Mouse (Mus musculus) intestine, embryonic 14.5 days (tissue): ENCODE data around the gene Kcnip1. TPM values are rescaled to one million over a fixed set of nuclear protein-coding genes. Genes with fewer than 3 reads are reported as not detected.

Experiments
- ATAC-seq: fragments of 200-750 bp; cut with Nextera tagmentation; replicated peaks from 2 replicates; pipeline ENCODE4 v1.8.0; 2017; ENCODE audit warnings: low read depth, moderate number of reproducible peaks, moderate TSS enrichment, moderate library complexity; ENCODE audit not compliant: low FRiP score, low TSS enrichment
- DNase-seq: peaks from one replicate; pipeline ENCODE4 v3.0.0-alpha.2; 2018; ENCODE audit warnings: low spot score
- H3K27ac ChIP-seq: fragments of 300-500 bp; sonication (generic); 2 replicates; pipeline ENCODE4 v1.5.1; 2014; ENCODE audit warnings: low read depth, mild to moderate bottlenecking, control low read depth
- H3K27me3 ChIP-seq: fragments of 300-500 bp; sonication (generic); replicated peaks from 2 replicates; pipeline ENCODE4 v1.6.1; 2014; ENCODE audit warnings: low read length, control low read depth; ENCODE audit not compliant: control insufficient read depth, insufficient read depth
- H3K36me3 ChIP-seq: fragments of 300-500 bp; sonication (generic); 2 replicates; pipeline ENCODE4 v1.6.1; 2014; ENCODE audit warnings: low read length, control low read depth; ENCODE audit not compliant: control insufficient read depth, insufficient read depth
- H3K4me1 ChIP-seq: fragments of 300-500 bp; sonication (generic); replicated peaks from 2 replicates; pipeline ENCODE4 v1.6.1; 2014; ENCODE audit warnings: low read length, control low read depth, mixed read lengths; ENCODE audit not compliant: control insufficient read depth, insufficient read depth
- H3K4me2 ChIP-seq: fragments of 300-500 bp; sonication (generic); 2 replicates; pipeline ENCODE4 v1.6.1; 2014; ENCODE audit warnings: low read length
- H3K4me3 ChIP-seq: fragments of 300-500 bp; sonication (generic); 2 replicates; pipeline ENCODE4 v1.5.1; 2014; ENCODE audit warnings: low read depth, low read length, control low read depth, mixed read lengths
- H3K9ac ChIP-seq: fragments of 300-500 bp; sonication (generic); 2 replicates; pipeline ENCODE4 v1.6.1; 2014; ENCODE audit warnings: mild to moderate bottlenecking, low read length
- H3K9me3 ChIP-seq: fragments of 300-500 bp; sonication (generic); 2 replicates; pipeline ENCODE4 v1.6.1; 2016; ENCODE audit warnings: low read length, control low read depth; ENCODE audit not compliant: control insufficient read depth
- WGBS: fragments of 180-500 bp; shearing (Covaris S2); extraction: QIAGEN DNeasy Blood & Tissue Kit; methylation state at CpG from one replicate; pipeline ENCODE4 v1.1.7; 2014; 5-methylcytosine and 5-hydroxymethylcytosine counted together
- polyA plus RNA-seq: library from polyadenylated mRNA; unstranded; fragments of >200 nt; fragmentation: Nextera tagmentation; extraction: Ambion mirVana; gene quantifications from 2 replicates; pipeline ENCODE4 v1.2.1, GENCODE M21; 2014

The Kcnip1 gene
- polyA plus RNA-seq, 1 experiment from 2014 or later = 13.1 TPM

- H3K4me1 ChIP-seq = no peaks in the 10 kb centered on the region
- no peaks in the 10 kb centered on the region for H3K9me3 ChIP-seq
- no peaks in the 10 kb centered on the region for H3K36me3 ChIP-seq
- H3K9ac ChIP-seq = no peak overlapping the region
- ATAC-seq = no peak; the same call in 1 of the 2 replicates
- no peaks in the 10 kb centered on the region for H3K27me3 ChIP-seq
- H3K4me3 ChIP-seq = no peak overlapping the region
- DNase-seq = no peak
- no peak overlapping the region for H3K4me2 ChIP-seq
- WGBS = 40% methylated on average over 14 of the region's 14 CpGs
- no peak overlapping the region for H3K27ac ChIP-seq
These were observed 18.5 kb downstream of the Kcnip1 start for GRCm38 (mm10) chr11:33974341-33975040.

- Histone ChIP-seq H3K4me2 (no peak overlapping the region), H3K4me3 (no peak overlapping the region), H3K4me1 (no peaks in the 10 kb centered on the region), H3K9ac (no peak overlapping the region), H3K27me3 (no peaks in the 10 kb centered on the region), H3K36me3 (no peaks in the 10 kb centered on the region), H3K9me3 (no peaks in the 10 kb centered on the region), H3K27ac (no peak overlapping the region)
- DNase-seq = no peak
- ATAC-seq = no peak
- WGBS = 88% methylated on average over 7 of the region's 7 CpGs
These were observed 20.8 kb downstream of the Kcnip1 start for GRCm38 (mm10) chr11:33972114-33972513.

GRCm38 (mm10) chr11:33969199-33969598 is 23.8 kb downstream of the Kcnip1 start:
- Histone ChIP-seq H3K36me3 (no peaks in the 10 kb centered on the region), H3K27ac (peak overlapping the region; percentile 39; the same call in 1 of the 2 replicates), H3K4me1 (0 out of 2 replicates have a peak, but pooled peaks cover under 1% of the 10 kb centered on the region), H3K9me3 (no peaks in the 10 kb centered on the region), H3K4me3 (no peak overlapping the region), H3K4me2 (no peak overlapping the region), H3K27me3 (no peaks in the 10 kb centered on the region), H3K9ac (no peak overlapping the region)
- no peak for DNase-seq
- 47% methylated on average over 3 of the region's 3 CpGs for WGBS
- peak; percentile 50; the same call in 1 of the 2 replicates for ATAC-seq

GRCm38 (mm10) chr11:33967708-33968107 is 25.2 kb downstream of the Kcnip1 start:
- Histone ChIP-seq H3K9ac (no peak overlapping the region), H3K27ac (no peak overlapping the region), H3K9me3 (no peaks in the 10 kb centered on the region), H3K4me1 (peaks cover 8% of the 10 kb centered on the region), H3K36me3 (no peaks in the 10 kb centered on the region), H3K4me3 (no peak overlapping the region), H3K27me3 (no peaks in the 10 kb centered on the region), H3K4me2 (no peak overlapping the region)
- ATAC-seq (no peak), DNase-seq (no peak)
- 73% methylated on average over 4 of the region's 4 CpGs for WGBS

GRCm38 (mm10) chr11:33965380-33965779 is 27.6 kb downstream of the Kcnip1 start:
- Histone ChIP-seq H3K27me3 (no peaks in the 10 kb centered on the region), H3K4me3 (no peak overlapping the region), H3K36me3 (no peaks in the 10 kb centered on the region), H3K9ac (no peak overlapping the region), H3K4me1 (peaks cover 17% of the 10 kb centered on the region), H3K27ac (no peak overlapping the region), H3K4me2 (no peak overlapping the region), H3K9me3 (no peaks in the 10 kb centered on the region)
- no peak for DNase-seq
- WGBS = 64% methylated on average over 2 of the region's 2 CpGs
- no peak for ATAC-seq

- peak within 1 kb of the TSS; percentile 11; the same call in 1 of the 2 replicates for H3K4me2 ChIP-seq
- no peak within 1 kb of the TSS for H3K9ac ChIP-seq
- DNase-seq = peak; percentile 71
- H3K27me3 ChIP-seq = no peaks in the 10 kb centered on the region
- WGBS = 9% methylated on average over 6 of the region's 6 CpGs
- H3K36me3 ChIP-seq = no peaks in the 10 kb centered on the region
- no peaks in the 10 kb centered on the region for H3K9me3 ChIP-seq
- no peak within 1 kb of the TSS for H3K4me3 ChIP-seq
- H3K27ac ChIP-seq = peak within 1 kb of the TSS; percentile 93
- peaks cover 17% of the 10 kb centered on the region for H3K4me1 ChIP-seq
- peak; percentile 87 for ATAC-seq
These were observed 30.1 kb downstream of the Kcnip1 start, which contains the start of gene Kcnmb1 for GRCm38 (mm10) chr11:33962688-33963407. TSS of gene Kcnmb1 (plus strand) at chr11:33963013.

GRCm38 (mm10) chr11:33962178-33962577 is 30.8 kb downstream of the Kcnip1 start:
- H3K9ac ChIP-seq = no peak overlapping the region
- no peaks in the 10 kb centered on the region for H3K27me3 ChIP-seq
- no peaks in the 10 kb centered on the region for H3K36me3 ChIP-seq
- ATAC-seq (0 out of 2 replicates have a peak, but pooled peaks have one; percentile 13), DNase-seq (no peak)
- WGBS = 25% methylated on average over 7 of the region's 7 CpGs
- peak overlapping the region; percentile 93 for H3K27ac ChIP-seq
- H3K9me3 ChIP-seq = no peaks in the 10 kb centered on the region
- no peak overlapping the region for H3K4me2 ChIP-seq
- H3K4me1 ChIP-seq = peaks cover 17% of the 10 kb centered on the region
- H3K4me3 ChIP-seq = no peak overlapping the region

GRCm38 (mm10) chr11:33958713-33959112 is 34.2 kb downstream of the Kcnip1 start:
- 82% methylated on average over 8 of the region's 8 CpGs for WGBS
- ATAC-seq (no peak), DNase-seq (no peak)
- no peak overlapping the region for H3K27ac ChIP-seq
- no peak overlapping the region for H3K9ac ChIP-seq
- no peak overlapping the region for H3K4me3 ChIP-seq
- no peaks in the 10 kb centered on the region for H3K9me3 ChIP-seq
- H3K4me1 ChIP-seq = peaks cover 12% of the 10 kb centered on the region
- no peak overlapping the region for H3K4me2 ChIP-seq
- no peaks in the 10 kb centered on the region for H3K36me3 ChIP-seq
- H3K27me3 ChIP-seq = no peaks in the 10 kb centered on the region
